Mouse (Mus musculus): Measurements from ENCODE around the gene Shisal2b.
"Not testable (repeated sequence)": the region's sequence is repeated elsewhere in the genome, so short reads cannot be mapped to it uniquely, and the experiment has no call there.

Shisal2b gene

DNA sequence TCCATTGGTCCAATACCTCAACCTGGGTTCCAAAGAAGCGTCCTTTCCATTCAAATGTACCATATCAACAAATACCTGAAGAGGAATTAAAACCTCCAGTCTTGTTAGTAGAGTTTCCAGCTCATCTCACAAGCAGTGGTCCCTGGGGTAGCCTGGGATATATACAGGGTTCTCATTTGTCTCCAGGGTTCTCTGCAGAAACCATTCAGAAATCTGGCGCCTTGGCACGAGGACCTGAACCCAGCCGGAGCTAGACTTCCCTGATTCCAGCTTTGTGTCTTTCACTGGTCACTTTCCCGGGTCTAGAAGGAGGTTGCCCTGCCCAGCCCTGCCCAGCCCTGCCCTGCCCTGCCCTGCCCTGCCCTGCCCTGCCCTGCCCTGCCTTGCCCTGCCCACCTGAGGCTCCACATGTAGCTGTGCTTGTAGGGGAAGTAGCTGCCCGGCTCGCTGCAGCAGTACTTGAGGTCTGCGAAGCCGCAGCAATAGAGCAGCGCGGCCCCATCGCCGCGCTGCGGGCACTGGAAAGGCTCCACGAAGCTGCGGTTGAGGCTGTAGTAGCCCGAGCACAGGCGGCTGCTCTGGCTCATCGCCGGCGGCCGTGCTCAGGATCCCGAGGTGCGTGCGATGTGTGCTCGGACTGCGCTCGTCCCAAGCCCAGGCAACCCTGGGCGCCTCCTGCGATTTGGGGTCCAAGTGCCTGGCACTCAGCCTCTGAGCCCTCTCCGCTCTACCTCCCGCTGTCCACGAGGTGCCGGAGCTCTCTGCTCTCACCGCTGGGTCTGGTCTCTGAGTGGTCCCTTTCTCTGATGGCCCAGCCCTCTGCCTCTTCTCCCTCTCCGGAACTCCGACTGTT, at the start of gene Shisal2b:
Gene Shisal2b (minus strand): TSS at position 767 of the 853 bp plus-strand sequence.
- DNase-seq, result no peak

DNA sequence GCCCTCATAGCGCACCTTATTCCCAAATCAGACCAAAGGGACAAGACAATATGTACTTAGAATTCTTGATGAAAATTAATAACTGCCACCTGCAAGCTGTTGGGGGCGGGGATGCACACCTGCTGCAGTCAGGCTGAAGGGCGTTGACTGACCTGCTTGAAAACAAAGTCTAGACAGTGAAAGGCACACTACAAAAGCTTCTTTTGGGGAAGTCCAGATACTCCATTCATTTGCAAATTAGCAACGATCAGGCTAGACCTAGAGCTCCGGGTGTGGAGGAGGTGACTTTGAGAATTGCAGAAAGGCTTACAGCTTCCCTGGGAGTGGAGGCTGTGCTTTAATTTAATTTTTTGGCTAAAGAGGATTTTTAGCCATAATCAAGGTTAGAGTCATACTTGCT, 47.9 kb upstream of the Shisal2b start:
- not testable (repeated sequence) for DNase-seq

DNA sequence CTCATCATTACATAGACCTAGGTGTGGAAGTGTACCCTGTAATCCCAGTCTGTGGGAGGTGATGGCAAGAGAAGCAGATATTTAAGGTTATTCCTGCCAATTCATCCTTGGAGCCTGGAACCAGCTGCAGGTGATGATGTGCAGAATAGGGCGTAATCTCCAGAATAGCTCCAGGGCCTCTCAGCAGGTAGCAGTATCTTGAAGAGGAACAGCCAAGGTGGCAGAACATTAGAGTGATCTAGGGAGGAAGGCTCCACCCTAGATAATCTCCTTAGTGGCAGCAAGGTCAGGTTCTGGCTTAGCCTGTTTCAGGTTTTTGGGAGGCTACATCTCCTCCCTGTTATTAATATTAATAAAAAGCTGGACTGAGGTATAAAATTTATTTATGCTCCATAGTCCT, 47.3 kb upstream of the Shisal2b start:
- DNase-seq, result not testable (repeated sequence)

DNA sequence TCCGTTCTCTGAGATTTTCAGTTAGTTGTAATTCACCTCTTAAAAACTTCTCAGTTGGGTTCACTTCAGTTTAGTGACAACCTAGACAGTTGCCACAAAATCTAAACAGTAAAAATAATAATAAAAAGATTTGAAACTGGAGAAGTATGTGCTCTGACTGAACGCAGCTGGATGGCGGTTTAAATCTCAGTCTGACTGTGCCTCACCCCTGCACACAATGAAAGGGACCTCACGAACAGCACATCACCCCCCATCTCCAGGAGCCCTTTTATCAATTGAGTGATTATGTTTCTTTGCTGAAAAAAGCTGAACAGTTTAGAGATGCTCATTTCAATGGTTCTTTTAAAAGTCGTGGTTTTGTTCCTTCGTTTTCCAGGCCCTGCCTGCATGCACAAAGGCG, 45.0 kb upstream of the Shisal2b start:
- DNase-seq, result no peak

DNA sequence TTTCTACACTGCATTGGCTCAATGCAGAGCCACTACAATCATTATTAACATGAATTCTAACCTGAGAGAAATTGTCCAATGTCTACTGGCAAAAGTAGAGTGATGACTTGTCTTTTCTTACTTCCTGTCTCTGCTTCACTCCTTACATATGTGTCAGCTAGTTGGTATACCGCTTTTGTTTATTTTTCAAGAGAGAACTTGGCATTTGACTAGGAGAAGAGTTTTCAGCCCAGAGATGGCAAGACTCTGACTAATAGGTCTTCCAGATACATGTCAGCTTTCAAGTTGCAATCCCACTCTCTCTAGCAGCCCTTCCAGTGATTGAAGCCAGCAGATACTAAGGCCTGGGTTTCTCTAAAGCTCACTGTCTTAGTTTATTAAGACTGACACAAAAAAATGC, 31.1 kb upstream of the Shisal2b start:
- DNase-seq, result no peak

DNA sequence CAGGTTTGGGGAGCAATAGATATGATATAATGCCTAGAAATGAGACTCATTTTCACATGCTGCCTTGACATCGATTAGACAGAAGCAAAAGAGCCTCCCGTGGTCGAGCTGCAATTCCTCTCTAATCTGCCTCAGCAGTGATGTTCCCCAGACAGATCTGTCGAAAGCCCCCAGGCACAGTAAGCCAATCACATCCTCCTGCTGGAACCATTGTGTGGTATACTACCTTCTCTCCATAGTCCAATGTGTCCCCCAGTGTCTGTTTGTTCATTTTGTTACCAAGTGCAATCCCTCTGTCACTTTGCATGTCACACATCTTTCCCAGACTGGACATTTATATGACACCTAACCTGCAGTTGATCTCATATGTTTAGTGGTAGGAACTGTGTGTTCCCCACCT, 28.6 kb upstream of the Shisal2b start:
- DNase-seq, result no peak

DNA sequence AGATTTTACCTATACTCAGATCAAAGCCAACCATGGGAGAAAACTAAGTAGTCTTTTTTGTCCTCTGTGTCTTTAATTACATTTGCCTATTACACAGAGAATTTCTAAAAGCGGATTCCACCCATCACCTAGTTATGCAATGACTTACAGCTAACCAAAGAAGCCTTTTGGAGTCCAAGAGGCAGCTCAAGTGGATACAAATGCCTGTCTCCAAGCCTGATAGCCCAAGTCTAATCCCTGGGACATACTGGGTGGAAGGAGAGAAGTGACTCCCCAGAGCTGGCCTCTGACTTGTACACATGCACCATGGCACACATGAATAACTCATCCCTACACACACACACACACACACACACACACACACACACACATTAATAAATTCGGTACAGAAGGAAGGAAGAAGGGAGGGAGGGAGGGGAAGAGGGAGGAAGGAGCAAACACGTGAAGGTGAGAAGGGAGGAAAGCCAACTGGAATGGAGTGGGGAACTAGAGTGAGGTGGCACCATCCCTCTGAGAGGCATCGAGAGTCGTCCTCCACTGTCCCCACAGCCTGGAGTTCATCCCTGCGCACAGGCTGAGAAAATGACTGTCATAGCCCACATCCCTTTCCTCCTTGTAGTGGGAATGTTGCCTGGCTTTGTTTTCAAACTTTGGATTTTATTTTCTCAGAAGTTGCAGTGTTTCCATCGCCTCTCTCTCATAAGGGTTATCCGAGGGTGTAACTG, 22.8 kb upstream of the Shisal2b start:
- DNase-seq, result no peak

DNA sequence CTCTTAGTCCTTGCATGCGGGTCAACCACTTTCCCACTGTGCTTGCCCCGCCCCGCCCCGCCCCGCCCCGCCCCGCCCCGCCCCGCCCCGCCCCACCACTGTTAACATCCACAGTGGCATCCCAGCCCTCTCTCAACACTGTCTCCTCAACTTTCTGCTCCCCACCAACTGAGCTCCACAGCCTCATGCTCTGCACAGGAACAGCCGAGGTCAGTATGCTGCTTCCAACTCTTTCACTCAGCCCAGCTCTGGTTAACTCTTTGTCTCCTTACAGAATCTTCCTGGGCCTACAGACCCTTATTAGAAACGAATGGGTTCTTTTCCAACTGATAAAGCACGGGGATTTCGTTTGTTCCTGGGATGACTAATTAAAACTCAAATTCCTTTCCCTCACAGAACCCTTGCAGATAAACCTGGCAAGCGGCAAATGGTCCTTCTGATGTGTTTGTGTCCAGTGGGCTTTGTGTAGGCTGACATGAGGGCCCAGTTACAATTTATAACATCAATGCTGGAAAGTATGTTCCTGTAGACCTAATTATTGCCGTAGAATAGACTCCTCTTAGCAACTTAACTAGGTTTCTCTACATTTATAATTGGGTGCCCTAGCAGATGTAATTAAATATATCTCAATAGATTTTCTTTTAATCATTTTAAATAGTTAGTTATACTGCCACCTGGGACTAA, 20.0 kb upstream of the Shisal2b start:
- DNase-seq, result no peak

DNA sequence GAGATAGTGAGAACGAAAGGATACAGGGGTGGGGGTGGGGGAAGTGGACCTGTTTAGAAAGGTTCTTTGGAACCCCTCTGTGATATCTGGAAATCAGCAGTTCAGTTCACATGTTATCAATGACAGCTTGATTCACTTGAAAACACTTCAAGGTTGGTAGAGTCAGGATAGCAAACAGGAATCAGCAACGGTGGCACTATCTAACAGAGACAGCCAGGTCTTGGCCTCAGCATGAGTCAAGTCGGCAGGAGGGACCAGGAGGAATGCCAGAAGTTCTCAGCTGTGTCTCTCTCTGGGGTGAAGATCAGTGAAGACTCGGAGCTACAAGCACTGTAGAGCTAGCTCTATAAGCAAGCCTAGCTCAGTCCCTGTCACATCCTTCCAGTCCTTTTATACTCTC, 14.8 kb upstream of the Shisal2b start:
- no peak for DNase-seq

DNA sequence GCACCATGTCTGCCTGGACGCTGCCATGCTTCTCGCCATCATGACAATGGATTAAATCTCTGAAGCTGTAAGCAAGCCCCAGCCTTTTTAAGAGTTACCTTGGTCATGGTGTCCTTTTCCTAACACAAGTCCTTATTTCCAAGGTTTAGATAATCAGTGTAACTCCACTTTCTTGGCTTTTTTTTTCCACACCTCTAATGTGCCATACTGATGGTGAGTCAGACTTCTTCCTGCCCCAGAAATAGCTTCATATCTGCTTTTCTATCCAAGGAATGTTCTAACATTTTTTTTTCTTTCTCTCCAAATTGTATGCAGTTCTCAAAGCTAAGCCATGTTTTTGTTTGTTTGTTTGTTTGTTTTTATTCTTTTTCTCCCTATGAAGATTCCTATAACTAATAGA, 6.2 kb upstream of the Shisal2b start:
- no peak for DNase-seq

DNA sequence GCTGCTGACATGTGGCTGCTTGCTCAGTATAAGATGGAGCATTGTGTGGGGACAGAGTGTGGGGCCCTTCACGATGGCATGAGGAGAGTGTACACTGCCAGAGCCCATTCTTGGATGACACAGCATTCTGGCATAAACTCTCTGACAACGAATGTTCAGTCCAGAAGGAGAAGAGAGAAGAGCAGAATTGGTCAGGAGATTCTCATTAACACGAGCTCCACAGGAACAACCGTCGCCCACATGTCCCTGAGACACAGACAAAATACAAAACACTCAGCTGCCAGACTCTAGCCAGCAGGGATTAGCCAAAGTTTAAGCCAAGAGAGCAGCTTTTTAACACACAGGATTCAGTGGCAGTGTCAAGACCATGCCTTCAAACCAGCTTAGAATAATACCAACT, 3.0 kb upstream of the Shisal2b start:
- DNase-seq, result no peak

DNA sequence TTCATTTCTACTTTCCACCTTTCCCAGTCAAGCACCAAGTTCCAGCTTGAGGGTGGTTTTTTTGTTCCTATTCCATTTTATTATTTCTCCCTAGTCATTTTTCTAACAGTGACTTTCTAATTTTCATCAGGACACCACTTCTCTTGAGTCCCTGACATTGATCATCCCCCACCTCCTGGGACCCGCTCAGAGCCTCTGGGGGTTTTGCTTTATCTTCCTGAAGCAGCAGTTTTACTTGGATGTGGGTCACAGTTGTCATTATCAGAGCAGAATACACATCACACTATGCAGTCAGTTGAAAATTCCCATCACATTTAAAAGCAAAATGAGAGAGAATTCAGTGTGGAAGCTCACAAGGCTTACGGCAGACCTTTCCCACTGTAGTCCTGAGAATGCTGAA, 10.0 kb downstream of the Shisal2b start:
- DNase-seq, result no peak

DNA sequence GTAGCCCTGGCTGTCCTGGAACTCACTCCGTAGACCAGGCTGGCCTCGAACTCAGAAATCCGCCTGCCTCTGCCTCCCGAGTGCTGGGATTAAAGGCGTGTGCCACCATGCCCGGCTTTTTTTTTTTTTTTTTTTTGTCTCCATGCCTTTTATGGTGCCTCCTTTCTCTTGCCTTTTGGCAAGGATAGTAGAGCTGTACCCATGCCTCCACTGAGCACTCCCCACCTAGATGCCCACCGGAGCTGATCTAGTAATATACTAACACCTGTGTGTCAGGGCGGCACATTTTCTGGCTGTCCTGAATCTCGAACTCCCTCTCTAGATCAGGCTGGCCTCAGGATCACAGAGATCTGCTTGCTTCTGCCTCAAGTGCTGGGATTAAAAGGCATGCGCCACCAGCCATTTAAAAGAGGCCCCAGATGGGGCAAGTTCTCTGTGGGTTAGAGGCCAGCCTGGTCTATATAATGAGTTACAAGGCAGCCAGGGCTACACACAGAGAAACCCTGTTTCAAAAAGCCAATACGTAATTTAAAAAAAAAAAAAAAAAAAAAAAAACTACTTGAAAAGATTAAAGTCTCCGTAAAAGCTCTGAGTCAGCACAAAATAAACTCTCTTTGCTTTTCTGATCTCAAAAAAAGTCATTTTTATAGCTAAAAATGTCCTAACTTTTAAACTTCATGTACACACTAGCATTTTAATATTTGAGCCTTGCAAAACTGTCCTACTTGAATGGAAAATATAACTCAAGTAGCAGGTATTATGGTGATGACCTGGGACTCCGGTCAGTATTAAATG, 20.2 kb downstream of the Shisal2b start:
- no peak for DNase-seq

DNA sequence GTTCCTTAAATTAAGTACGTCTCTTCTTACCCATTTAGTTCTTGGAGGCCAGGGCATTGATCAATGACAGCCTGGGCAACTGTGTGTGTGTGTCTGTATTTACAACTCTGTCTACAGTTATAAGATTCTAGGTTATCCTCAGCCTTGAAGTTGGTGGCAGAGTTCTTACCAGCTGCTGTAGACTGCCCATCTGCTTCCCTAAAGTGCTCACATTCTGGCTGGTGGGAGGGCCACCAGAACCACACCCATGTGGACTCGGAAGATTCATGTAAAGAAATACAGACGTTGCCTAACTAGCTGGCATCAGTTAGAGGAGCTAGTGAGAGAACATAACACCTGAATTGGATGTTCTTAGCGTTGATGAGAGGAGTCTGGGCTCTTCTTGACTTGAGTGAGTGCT, 21.8 kb downstream of the Shisal2b start:
- DNase-seq, result no peak

DNA sequence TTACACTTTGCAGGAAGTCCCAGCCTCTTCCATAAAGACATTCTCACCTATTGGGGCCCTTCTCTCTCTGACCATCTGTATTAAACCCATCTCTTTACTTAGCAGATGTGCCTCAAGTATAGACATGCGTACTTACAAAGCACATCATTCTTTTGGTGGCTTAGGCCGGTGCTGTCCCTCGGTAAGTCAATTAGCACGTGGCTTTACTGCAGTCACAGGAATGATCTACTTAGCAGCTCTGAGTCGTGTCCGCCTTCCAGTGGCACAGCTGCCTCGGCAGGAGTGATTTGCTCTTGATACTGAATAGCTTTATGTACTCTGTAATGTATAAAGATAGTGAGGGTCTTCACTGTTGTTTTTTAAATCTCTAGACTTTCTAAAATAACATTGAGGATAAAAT, 26.1 kb downstream of the Shisal2b start:
- no peak for DNase-seq

DNA sequence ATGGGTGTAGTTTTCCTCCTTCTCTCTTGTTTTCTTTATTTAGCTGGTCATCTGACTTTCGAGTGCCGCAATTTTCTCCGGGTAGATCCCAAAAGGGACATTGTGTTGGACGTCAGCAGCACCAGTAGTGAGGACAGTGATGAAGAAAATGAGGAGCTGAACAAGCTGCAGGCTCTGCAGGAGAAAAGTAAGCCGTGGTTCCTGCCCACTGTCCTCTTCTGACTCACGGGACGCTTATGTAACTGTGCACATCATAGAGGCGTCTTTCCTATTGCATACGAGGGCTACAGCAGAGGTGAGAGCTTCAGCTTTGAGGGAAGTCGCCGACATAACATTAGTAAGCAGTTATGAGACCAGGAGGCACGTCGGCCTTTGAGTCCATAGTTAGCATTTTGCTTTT, 30.9 kb downstream of the Shisal2b start:
- DNase-seq, result no peak

DNA sequence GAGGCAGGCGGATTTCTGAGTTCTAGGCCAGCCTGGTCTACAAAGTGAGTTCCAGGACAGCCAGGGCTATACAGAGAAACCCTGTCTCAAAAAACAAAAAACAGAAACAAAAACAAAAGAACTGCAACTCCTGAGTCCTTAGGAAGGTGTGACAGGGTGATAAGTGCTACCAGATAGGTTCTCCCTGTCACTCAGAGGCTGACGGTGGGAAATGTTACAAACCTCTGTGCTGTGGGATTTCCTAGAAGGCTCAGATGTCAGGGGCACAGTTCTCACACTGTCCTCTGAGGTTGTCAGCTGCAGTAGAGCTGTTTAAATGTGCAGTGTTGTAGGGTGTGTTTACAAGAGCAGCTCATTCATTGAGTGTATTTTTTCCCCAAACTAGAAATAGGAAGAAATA, 38.2 kb downstream of the Shisal2b start:
- no peak for DNase-seq

DNA sequence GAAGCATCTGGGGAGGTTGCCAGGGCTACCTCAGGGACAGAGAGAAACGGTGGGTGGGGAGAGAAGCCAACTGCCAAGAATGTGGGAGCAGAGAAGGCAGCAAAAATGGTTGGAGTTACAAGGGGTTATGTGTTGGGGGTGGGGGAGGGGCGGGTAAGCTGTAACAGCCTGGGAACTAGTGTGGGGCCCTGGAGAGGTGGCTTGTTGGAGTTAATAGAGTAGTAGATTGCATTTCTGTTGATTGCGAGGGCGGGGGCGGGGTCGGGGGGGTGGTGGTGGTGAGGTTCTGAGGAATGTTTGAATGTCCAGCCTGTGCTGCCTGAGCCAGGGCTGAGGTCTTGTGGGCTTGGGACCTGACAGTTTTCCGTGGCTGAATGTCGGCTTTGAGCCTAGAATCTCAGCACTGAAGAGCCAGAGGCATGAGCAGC, 41.3 kb downstream of the Shisal2b start:
- no peak for DNase-seq

DNA sequence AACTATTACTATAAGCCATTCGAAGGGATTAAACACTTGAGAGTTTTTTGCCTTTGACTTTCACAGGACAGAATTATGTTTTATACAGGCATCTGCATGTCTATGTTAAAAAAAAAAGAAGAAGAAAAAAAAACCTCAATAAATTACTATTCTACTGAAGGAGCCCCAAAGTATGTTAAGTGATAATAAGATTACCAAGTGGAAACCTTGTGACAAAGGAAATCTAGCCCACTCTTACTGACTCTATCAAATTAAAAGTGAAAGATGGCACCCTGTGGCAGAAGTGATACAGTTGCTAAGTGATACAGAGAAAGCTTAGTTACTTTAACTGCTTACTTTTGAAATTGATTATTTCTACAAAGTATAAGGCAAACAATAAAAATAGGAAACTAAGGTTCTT, 41.8 kb downstream of the Shisal2b start:
- no peak for DNase-seq

DNA sequence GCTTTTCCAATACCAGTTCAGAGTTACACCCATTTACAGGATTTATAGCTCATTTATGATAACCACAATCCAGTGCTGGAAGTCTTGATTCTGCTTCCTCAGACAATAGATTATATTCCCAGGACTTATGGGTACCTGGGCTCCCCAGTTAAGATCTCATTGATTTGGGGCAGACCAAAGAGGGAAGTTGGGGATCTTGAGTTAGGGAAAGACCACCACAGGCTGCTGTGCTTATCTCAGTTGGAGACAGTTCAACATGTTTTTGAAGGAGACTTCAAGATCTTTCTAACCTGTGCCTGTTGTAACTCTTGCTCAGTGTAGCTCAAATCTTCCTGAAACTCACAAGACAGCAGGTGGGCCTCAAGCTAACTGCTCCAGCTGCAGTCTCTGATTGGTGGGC, 42.5 kb downstream of the Shisal2b start:
- DNase-seq, result no peak

DNA sequence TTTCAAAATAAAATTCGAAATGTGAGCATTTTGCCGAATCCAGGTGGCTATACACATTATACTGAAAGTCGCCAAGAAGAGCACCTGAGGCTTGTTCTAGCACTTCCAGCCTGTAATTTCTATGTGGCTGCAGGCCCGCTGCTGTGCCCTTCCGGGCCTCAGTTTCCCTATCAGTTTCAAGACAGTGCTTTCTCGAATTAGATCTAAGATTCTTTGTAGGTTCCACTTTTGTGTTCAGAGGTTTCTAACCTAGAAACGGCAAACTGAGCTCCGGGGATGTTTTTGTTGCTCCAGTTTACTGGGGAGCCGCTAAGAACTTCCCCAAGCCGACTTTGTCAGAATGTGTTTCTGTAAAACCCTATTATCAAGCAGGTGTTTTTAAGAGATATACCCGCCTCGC, 46.0 kb downstream of the Shisal2b start:
- DNase-seq, result no peak

DNA sequence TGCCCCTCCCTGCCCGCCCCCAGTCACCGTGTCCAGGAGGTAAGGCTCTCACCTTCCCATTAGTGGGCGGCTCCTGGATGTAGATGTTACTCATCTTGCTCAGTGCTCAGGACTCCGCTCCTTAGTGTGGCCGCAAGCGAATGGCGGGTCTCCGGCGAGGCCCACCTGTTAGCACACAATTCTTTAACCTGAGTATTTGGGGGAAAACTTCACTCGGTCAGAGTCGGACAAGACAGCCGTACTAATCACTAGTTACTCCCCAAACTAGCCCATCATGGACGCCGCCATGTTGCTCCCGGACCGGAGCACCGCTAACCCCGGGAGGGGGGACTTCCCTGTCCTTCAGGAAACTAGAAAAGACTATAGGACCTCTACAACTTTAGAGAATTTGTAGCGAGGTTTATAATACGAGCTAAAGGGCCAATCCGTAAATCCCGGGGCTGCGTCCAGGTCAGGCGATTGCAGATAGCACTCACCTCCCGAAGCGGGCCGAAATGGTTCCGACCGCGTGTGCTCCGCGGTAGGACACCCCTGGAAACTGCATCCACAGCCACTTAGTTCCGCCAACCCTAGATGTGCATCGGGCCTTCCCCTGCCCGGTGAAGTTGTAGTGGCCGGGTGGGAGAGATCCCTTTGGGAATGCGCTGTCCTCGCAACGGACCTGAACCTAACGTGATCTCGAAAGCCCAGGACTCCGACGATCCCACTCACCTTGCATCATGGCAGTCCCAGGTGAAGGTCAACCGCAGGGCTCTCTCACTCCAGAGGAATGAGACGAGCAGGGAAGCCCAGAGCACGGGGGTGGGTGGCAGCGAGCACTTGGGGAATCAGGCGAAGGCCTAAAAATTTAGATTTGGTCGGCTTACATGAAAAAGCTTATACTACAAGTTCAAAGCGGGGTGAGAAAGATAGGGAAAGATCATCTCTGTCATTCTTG, 46.8 kb downstream of the Shisal2b start, which contains the start of gene Cwc27:
Gene Cwc27 (minus strand): TSS at position 508 of the 937 bp plus-strand sequence.
- DNase-seq, result peak; percentile 71 to 79
